Mouse (Mus musculus): ENCODE measurements at regions not wholly inside any gene's neighbourhood (a gene's known extent, or its start where the extent isn't known, plus 50 kb on each side); places are given as distances from the start of the nearest gene placed in this dataset.

GRCm38 (mm10) chr2:50377609-50378413 is 81.2 kb upstream of the Mmadhc start:
- DNase-seq, result no peak

GRCm38 (mm10) chr2:50373626-50374025 is 77.0 kb upstream of the Mmadhc start:
- no peak for DNase-seq

GRCm38 (mm10) chr2:50373006-50373405 is 76.4 kb upstream of the Mmadhc start:
- DNase-seq, result no peak

GRCm38 (mm10) chr2:50368831-50369230 is 72.2 kb upstream of the Mmadhc start:
- DNase-seq, result no peak

GRCm38 (mm10) chr2:50368351-50368750 is 71.8 kb upstream of the Mmadhc start:
- no peak for DNase-seq

GRCm38 (mm10) chr2:50365221-50365620 is 68.6 kb upstream of the Mmadhc start:
- no peak for DNase-seq

- no peak for DNase-seq
Measured at GRCm38 (mm10) chr2:50356089-50356488, 59.5 kb upstream of the Mmadhc start.

- no peak for DNase-seq
Measured at GRCm38 (mm10) chr2:50347486-50348265, 51.1 kb upstream of the Mmadhc start.
